Mouse (Mus musculus) induced T-regulatory cell, adult 2 months (primary cell): ENCODE results near the gene Psrc1.

Source experiments
- DNase-seq: peaks from one replicate; pipeline ENCODE4 v3.0.0-alpha.2; 2012; ENCODE audit warnings: low read depth

The Psrc1 gene

DNA sequence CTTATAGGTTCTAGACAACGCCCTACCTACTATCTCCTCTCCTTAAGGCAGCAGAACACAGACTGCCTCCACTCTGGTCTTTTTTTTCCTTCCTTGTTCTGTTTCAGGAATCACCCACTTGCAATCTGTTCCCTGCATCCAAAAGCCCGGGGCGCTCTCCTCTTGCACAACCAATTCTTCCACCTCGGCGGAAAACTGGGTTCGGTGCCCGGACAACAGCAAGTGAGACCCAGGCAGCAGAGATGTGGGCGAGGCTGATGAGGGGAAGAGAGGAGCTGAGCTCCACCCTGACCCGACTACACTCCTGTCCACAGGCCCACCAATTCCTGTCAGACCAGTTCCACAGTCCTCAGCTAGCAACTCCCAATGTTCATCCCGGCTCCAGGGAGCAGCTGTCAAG is 2.5 kb downstream of the Psrc1 start:
- DNase-seq, result no peak

DNA sequence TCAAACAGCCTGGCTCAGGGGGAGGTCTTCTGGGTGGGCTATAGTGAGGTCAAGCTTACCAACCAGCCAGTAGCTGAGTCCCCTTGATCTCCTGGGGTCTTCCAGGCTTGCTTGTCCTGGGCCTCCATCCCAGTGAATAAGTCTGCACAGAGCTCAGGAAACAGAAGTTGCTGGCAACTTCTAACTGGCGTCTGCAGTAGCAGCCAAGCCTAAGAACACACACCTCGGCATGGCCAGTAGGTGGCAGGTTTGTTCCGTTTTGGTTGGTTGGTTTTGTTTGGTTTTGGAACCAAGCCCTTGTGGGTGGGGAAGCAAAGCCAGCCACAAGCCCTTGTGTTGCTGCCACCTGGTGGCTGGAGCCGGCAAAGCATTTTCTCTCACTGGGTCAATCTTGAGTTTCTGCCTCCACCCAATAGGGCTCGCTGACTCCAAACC is 5.5 kb downstream of the Psrc1 start:
- DNase-seq, result peak; percentile 98

DNA sequence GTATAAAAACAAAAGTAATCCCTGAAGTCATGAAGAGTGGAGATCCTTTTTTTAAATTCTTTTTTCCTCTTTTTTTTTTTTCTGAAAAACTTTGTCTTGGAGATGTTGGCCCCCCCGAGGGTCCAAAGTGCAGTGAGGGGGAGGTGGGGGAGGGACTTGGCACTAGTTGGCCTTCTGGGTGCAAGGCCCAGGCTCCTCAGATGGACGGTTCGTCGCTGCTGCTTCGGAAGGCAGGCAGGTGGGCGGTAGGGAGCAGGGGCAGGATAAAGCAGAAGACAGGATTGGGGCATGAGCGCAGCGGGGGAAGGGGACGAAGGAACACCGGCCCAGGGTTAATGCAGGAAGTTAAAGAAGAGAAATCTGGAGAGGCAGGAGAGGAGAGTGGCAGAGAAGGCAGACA is 8.7 kb downstream of the Psrc1 start:
- DNase-seq, result no peak

DNA sequence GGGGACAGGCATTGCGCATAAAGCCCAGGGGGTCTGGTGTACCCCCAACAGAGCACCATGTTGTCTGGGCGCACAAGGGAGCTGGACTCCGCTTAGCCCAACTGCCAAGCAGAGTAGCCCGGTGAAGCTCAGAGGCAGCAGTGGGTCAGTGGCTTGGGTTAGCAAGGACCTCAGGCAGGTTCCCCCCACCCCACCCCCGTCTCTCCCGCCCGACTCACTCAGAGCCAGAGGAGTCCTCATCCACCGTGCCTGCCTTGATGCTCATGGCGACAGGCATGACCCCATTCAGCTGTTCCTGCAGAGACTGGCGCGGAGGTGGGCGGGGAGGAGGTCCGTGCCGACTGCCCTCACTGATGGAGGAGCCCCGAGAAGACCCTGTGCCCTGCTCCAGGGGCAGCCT is 9.2 kb downstream of the Psrc1 start:
- DNase-seq, result no peak

DNA sequence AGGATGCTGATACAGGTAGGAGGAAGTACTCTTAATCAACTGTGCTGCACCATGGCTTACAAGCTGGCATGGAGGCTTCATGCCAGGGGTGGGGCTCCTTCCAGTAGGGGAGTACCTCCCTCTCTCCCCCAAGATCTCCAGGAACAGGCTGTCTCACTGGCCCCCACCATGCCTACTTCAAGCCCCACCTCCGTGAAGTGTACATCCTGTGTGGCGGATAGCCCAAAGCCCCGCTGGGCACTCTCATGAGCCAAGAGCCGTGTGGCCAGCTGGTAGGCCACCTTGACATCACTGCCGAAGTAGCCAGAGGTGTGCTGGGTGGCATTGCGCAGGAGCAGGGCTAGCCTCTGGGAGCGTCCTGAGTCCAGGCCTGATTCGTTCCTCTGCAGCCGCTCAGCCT is 14.6 kb downstream of the Psrc1 start:
- DNase-seq, result no peak

DNA sequence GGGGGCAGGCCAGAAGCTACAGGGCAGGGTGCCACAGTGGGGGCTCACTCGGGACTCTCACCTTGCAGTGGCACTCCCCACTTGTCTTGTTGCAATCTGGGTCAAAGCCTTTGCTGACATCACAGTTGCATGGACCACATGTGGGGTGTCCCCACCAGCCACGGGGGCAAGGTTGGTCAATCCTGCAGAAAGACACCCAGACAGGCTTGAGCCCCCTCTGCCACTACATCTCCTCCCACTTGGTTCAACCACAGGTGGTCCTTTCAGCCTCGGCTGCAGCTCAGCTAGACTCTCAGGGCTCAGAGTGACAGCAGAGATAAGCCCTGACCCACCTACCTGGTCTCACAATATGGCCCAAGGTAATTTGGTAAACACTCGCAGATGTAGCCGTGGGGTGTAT is 16.8 kb downstream of the Psrc1 start:
- no peak for DNase-seq

DNA sequence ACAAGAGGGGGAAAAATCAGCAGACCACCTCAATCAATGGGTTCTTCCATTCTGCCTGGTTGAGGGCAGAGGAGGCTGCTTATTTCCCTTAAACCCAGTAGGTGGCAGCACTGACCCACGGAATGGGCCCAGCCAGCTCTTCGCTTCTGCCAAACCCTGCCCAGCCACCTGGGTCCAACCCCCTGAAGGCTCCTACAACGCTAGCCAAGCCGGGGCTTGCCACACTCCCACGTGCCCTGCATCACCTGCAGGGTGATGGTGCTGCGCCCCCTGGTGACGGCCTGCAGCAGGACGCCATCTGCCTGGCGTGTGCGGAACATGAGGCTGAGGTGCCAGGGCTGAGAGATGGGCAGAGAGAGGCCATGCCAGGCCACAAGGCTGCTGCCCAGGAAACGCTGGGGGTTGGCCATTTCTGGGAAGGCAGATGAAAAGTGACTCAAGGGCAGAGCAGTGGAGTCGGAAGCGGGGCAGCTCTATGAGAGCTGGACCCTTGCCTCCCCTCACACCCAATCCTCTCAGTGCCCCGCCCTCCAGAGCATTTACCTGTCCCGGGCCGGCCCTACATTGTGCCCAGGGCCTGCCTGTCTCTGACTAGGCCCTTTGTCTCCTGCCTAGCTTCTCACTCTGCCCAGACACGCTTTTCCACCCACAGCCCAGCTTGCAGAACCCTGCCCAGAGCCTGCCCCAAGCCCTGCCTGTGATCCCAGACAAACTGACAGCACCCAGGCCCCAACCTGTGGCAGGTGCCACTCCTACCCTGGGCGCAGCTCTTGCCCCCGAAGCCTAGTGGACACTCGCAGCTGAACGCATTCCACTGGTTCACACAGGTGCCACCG is 18.3 kb downstream of the Psrc1 start:
- peak; percentile 94 for DNase-seq

DNA sequence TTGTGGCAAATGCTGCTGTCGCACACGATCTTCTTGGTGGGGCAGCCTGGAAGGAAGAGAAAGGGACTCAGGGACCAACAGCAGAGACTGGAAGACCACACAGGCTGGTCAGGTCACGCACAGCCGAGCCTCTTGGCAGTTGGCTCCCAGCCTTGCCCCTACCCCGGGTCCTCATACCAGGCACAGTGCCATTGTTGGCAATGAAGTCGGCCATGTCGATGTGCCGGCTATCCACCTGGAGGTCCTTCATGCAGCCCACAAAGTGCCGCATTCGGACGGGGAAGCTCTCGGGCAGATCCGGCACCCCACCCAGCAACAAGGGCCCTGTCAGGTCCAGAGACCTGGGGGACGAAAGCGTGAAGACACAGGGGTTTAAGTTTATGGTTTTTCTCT is 18.9 kb downstream of the Psrc1 start:
- no peak for DNase-seq

DNA sequence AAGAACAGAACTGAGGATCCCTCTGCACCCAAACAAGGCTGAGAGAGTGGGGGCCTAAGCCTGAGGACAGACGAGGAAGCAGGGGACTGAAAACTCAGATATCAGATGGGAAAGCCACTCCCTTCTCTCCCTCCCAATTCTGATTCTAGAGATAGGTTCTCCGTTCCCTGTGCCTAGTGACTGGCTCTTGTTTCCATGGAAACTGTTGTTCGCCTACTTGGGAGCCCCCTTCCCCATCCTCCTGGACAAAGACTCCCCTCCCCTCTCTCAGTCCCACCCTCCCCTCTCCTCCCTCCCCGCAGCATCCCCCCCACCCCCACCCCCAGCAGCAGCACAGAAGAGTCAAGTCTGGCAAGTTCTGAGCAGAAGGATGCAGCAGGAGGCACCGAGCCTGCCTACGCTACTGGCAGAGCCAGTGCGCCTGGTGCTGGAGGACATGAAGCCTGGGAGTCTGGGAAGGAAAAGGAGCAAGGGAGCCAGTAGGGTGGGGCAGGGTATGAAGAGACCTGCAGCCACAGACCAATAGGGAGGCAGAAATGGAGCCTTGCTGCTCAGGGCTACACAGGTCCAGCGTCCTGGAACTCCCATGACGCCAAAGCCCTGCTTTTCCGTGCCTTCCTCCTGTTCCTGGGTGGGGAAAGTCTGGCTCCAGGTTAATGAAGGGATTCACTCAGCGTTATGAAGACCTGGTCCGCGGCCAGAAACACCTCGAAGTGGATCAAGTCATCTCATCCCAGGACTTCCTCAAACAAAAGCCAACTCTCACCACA is 22.1 kb downstream of the Psrc1 start:
- DNase-seq, result no peak

DNA sequence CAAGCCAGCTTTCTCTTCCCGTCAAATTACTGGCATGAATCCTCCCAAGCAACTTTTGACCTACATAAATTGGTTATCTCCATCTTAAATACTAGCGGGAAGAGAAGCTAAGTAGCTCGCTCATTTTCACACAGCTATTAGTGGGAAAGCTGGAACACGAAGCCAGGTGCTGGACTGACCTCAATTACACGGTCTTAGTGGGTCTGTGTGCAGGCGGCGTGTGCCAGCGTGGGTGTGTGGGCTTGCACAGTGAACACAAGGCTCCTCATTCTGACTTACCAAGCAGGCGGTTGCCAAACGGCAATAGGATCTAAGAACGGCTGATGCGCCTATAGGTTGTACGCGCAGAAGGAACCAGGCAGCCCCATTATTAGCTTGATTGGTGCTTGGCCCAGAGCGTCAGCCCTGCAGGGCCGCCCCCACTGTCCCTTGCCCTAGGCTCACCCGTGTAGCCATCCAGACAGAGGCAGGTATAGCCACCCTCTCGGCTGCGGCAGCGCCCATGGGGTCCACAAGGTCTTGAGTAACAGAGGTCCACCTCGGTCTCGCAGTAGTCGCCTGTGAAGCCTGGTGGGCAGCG is 22.8 kb downstream of the Psrc1 start:
- DNase-seq, result no peak

DNA sequence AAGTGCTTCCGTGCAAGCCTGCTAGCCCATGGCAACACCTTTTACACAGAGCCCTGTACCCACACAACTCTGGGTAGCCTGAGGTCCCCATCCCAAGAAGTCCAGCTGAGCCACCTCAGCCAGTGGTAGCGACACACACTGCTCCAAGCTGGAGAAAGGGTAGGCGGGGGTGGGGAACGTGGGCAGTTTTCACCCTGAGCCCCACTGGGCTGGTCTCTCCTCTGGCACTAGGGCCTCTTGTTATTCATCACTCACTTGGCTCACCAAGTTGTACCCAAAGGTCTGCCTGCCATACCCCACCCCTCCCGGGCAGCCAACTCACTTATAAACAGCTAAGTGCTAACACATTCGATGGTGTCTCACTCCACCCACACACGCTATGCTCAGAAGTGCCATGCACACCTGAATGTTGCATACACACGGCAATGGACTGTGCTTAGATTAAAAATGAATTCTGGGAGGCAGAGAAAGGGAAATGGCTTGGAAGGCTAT is 24.9 kb downstream of the Psrc1 start:
- DNase-seq, result no peak

DNA sequence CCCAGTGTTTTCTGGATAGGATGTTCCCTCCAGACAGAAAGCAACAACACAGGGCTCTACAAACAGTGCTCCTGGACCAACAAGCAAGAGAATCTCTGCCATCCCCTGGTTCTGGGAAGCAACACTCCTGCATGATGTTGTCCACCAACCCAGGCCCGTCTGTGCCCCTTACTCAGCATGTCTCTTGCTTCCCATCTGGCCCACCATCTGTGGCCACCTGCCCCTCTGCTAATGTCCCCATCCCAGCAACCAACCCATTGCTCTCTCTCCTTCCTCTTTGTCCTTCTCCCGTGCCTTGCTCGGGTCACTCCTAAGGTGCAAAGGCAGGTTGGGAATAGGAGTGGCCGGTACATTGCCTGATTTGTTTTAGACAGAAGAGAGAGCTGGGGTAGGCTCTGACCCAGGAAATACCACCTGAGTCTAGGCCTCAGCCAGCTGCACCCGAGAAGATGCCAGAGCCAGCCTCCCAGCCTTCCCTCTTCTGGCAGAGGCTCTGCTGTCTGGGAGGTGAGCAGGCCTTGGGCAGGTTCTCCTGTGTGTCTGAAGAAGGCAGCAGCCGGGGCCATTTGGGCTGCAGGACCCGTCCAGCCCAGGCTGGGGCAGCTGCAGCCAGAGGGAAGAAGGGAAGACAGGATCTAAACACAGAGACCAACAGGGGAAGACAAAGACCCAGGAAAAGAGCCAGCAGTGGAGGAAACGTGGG is 26.2 kb downstream of the Psrc1 start:
- DNase-seq, result no peak

DNA sequence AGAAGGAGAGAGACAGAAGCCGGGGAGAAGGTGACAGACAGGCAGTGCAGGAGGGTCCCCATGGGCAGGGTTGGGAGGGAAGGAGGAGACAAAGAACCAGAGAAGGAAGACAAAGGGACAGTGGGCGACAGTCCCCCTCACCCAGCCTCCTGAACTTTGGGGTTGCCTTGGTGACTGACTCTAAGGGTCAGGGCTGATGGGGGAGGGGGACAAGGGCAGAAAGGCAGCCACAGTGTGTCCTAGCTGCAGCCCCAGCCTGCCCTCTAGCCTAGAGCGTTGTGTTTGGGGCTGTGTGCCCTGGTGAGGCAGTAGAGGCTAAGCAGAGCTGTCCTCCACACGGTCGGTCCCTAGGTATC is 26.7 kb downstream of the Psrc1 start:
- no peak for DNase-seq

DNA sequence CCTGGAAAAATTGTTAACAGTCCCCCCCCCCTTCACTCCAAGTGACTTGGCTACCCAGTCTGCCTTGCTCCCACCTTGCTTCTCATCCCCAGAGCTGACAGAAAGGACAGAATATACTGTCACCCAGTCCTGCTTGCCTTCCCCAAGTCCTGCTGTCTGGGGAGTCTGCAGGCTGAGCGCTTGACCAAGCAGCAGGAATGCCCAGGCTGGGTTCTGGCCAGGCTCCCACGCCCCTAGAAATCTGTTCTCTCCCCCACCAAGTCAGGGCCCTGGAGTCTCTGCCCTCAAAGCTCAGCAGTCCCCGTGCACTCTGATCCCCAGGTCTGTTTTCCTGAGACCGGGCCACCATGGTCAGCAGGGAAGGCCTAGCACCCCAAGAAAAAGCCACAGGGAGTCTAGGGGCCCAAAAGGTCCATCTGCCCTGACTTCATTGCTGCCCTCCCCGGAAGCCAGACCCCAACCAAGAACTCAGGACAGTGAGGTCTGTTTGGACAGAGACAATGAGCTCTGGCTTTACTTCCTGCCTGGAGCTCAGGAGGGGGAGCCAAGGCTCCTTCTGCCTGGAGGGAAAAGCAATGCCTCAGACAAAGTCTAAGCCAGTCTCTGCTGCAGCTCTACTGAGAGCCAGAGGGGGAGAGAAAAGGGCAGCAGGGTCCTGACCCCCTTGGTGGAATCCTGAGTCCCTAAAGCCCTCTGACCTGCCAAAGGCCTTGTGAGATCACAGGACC is 27.6 kb downstream of the Psrc1 start:
- DNase-seq, result no peak

DNA sequence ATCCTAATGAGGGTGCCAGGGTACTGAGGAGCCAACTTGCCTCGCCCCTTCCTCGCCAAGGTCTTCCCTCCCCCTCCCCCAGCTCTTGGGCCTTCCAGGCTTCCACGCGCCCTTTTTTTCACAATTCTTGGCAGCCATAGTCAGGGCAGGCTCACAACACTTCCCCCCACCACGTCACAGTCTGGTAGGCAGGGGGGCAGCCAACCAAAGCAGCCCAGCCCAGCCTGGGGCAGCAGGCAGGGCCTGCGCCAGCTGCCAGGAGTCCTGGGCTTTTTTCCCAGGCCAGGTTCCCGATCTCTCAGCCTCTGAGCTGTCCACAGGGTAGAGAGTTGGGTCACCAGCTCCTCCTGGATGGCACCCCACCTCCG is 28.1 kb downstream of the Psrc1 start:
- DNase-seq, result no peak

DNA sequence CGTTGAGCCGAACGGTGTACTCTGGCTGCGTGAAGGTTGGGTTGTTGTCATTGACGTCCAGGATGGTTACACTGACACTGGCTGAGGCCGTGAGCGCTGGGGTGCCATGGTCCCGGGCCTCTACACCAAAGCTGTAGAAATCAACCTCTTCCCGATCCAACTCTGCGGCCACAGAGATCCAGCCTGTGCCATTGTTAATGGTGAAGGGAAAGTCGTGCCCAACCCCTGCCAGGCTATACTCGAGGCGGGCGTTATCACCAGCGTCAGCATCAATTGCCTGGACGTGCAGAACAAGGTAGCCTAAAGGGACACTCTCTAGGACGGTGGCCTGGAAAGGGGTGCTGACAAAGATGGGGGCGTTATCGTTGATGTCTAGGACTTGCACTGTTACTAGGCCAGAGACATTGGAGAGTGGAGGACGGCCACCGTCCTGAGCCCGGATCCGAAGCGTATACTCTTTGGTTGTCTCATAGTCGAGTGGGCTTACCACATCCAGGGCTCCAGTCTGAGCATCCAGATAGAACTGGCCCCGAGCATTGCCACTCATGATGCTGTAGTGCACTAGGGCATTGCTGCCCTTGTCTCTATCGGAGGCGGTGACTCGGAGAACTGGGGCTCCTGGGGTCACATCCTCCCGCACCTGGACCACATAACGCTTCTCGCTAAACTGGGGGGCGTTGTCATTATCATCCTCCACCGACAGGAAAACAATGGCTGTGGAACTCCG is 30.2 kb downstream of the Psrc1 start:
- DNase-seq, result no peak

DNA sequence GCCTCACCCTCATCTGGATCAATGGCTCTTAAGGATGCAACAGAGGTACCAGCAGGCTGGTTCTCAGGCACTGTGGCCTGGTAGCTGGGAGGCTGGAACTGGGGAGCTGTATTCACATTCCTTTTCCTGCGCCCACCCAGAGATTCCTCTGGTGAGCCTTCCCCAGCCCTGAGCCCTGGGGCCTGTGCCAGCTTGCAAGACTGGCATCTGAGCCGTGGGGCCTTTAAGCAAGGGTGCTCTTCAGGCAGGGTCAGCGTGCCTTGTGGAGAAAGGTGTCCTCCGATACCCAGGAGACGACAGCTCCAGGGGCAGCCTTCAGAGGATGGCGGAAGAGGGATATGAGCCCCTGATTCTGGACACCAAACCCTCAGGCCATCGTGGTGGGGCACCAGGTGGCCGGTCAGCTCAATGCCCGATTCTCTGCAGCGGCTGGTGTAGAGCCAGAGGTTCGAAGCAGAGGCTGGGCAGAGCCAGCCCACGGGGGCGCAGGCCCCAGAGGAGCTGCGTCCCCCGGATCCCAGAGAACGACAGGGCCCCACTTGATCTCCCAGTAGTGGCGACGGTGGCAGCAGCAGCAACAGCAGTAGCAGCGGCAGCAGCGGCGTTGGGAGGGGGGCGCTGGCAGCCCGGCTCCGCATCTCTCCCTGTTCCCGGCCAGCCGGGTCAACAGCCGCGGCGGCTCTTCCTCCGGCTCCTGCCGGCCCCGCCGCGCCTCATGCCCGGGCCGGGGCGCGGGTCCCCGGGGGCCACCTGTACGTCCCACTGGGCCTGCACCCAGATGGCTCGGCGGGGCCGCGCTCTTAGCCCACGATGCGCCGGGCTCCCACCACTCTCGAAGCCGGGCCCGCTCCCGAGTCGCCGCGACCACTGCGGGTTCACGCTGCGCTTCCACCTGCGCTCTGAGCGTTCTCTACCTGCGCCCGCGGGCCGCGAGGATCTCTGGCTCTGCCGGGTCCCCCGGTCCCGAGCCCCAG is 31.5 kb downstream of the Psrc1 start, which contains the start of gene Celsr2:
Celsr2 (minus strand) TSS at position 696 of the 974 bp plus-strand sequence.
- DNase-seq, result no peak

DNA sequence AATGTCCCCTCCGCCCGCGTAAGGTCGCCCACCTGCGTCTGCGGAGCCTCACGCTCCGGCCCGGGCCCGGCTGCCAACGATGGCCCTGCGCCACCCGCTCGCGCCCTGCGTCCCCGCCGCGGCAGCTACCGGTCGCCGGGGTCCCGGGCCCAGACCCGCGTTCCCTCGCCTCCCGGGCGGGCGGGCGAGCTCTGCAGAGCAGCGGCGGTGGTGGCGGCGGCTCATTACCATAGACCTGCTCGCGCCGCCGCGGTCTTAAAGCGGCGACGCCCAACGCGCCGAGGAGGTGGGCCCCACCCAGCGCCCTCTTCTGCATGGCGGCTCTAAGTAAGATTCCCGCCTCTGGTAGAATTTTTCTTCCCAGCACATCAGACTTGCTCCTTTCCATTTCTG is 32.2 kb downstream of the Psrc1 start:
- DNase-seq, result peak; percentile 80

DNA sequence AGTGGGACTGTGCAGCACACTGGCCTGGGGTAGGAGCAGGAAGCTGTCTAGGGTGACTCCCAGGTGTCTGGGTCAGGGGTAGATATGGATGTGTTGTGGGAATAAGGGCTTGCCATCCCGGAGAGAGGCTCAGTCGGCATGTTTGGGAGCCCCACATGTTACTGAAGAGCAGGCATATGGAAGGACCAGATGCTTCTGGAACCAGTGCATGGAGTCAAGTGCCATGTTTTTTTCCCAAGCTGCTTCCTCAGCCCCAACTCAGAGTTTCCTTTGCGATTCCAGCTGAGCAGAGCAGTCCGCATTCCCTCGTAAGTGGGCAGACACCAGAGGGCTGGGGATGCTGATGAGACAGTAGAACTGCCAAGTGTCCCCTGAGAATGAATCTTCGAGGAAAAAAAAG is 39.4 kb downstream of the Psrc1 start:
- DNase-seq, result no peak
